Mouse (Mus musculus) cerebellum, adult 8-10 months (tissue): ENCODE measurements around the gene Tcea2.

Experiments
- DNase-seq: peaks from one replicate; pipeline ENCODE4 v3.0.0; 2022

Gene Tcea2

GRCm38 (mm10) chr2:181716991-181717390 lies 36.9 kb downstream of the Tcea2 start:
- DNase-seq: no peak

GRCm38 (mm10) chr2:181720061-181720460 lies 40.0 kb downstream of the Tcea2 start:
- peak; percentile 41 for DNase-seq

DNA sequence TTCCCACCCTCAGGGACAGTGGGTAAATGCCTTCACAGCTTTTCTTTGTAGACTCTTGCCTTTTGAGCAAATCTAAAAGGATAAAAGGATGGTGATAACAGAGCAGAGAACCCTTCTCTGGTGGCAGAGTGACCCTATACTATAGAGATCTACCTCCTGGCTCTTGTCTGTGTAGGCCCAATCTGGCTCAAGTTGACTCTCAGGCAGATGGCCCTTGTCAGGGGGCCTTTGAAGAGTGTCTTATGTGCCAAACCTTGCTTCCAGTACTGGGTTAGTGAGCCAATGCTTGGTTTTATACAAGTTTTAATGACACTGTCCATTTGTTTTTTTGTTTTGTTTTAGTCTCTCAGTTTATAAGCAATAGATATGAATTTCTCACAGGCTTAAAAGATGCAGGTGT lies 41.1 kb downstream of the Tcea2 start:
- DNase-seq: peak; percentile 52

DNA sequence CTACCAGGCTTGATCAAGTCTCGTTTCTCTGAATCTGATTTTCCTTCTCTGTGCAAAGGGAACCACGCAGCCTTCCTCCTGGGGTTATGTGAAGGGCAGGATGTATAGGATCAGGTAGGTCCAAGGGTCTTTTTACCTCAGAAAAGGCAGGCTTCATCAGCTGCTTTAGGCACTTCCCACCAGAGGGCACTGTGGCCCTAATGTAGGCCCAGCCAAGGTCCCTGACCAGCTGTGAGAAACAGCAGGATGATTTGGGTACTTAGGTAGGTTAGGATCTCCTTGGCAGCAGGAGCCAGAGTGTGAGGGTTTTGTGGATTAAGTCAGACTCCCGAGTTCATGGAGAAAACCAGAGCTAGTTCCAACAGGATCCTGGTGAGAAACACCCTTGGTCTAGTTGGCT lies 42.1 kb downstream of the Tcea2 start:
- DNase-seq: peak; percentile 41

DNA sequence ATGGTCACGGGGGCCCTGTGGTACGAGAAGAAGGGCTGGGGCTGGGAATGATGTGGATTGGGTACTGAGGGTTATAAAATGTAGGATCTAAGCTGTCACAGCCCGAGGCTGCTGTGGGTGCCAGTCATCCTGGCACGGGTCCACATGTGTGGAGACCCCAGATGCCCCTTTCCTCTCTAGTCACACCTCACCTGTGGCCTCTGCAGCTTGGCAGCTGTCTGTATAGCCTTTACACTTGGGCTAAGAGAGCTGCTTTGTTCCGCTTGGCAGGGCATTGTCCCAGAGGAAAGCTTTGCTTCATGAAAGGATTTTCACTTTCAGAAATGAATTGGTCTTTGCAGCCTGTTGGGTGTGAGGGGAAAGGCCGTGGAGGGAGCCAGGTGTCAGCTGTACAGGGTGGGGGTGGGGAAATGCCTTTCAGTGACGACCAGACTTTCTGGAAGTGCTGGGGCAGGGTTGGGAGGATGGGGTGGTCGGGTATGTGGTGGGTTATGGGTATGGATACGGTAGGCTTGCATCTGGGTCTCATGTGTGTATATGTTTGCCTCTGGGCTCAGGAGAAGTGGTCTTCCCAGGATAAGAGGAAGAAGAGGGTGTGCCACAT lies 47.7 kb downstream of the Tcea2 start:
- no peak for DNase-seq

GRCm38 (mm10) chr2:181730051-181730450 lies 49.9 kb downstream of the Tcea2 start:
- DNase-seq: no peak
